Mouse (Mus musculus): ENCODE data around the gene Ttc28. TPM values are rescaled to one million over a fixed set of nuclear protein-coding genes. Genes with fewer than 3 reads are reported as not detected.

Gene Ttc28
- total and polyA plus RNA-seq, 3 experiments: 1.1 to 1.8 TPM; not detected in 1

GRCm38 (mm10) chr5:111310185-111310584 is 430.6 kb downstream of the Ttc28 start:
- Histone ChIP-seq H3K27me3 (ENCODE audit: control insufficient read depth in 1 of 2, insufficient read depth in 2 of 2, low read length in 2 of 2) (no peaks in the 10 kb centered on the region; a peak in 1 of 4 replicates), H3K9ac (ENCODE audit: control insufficient read depth, low read depth, low read length, poor library complexity, severe bottlenecking) (no peak overlapping the region), H3K4me3 (ENCODE audit: control insufficient read depth in 1 of 2, insufficient read depth in 1 of 2, low read depth in 2 of 2, low read length in 2 of 2) (no peak overlapping the region), H3K36me3 (ENCODE audit: control insufficient read depth in 1 of 2, insufficient read depth in 2 of 2, low read length in 2 of 2) (no peaks in the 10 kb centered on the region), H3K27ac (ENCODE audit: control insufficient read depth, low read depth, low read length) (no peak overlapping the region), H3K9me3 (replicated peaks; ENCODE audit: insufficient read depth, low read length) (no peaks in the 10 kb centered on the region), H3K79me2 (ENCODE audit: control insufficient read depth, insufficient read depth, low read length, poor library complexity) (no peaks in the 10 kb centered on the region), H3K4me1 (ENCODE audit: control insufficient read depth in 1 of 2, insufficient read depth in 2 of 2, low read length in 2 of 2) (no peaks in the 10 kb centered on the region)
- TF ChIP-seq USF2 (IDR thresholded peaks at IDR 0.05; ENCODE audit: borderline replicate concordance in 1 of 2, insufficient read depth in 1 of 2, low read depth in 1 of 2, low read length in 2 of 2) (no peak), RAD21 (IDR thresholded peaks at IDR 0.05; ENCODE audit: low read depth, low read length) (no peak), MYC (IDR thresholded peaks at IDR 0.05; ENCODE audit: low read depth, low read length) (no peak), ZC3H11A (IDR thresholded peaks at IDR 0.05; ENCODE audit: low read depth, low read length) (no peak), ETS1 (IDR thresholded peaks at IDR 0.05; ENCODE audit: low read depth, low read length) (no peak), TBP (IDR thresholded peaks at IDR 0.05; ENCODE audit: low read depth, low read length) (no peak), BHLHE40 (IDR thresholded peaks at IDR 0.05; ENCODE audit: borderline replicate concordance, low read depth, low read length) (no peak), RCOR1 (IDR thresholded peaks at IDR 0.05; ENCODE audit: low read depth, low read length) (no peak), CHD1 (IDR thresholded peaks at IDR 0.05; ENCODE audit: low read depth, low read length) (no peak), MYB (IDR thresholded peaks at IDR 0.05; ENCODE audit: low read depth, low read length) (no peak), EP300 (IDR thresholded peaks at IDR 0.05; ENCODE audit: low read depth in 1 of 2, low read length in 2 of 2) (no peak), GABPA (IDR thresholded peaks at IDR 0.05; ENCODE audit: low read depth, low read length) (no peak), POLR2AphosphoS2 (IDR thresholded peaks at IDR 0.05; ENCODE audit: low read length) (no peak), KAT2A (conservative IDR thresholded peaks at IDR 0.05; ENCODE audit: low read depth, low read length) (no peak), MAX (IDR thresholded peaks at IDR 0.05; ENCODE audit: low read length) (no peak), POLR2AphosphoS5 (IDR thresholded peaks at IDR 0.05; ENCODE audit: borderline replicate concordance, low read depth, low read length) (no peak), CTCF (IDR thresholded peaks at IDR 0.05 in 2 of 3, conservative IDR thresholded peaks at IDR 0.05 in 1 of 3; ENCODE audit: control insufficient read depth in 1 of 3, insufficient read depth in 1 of 3, low read depth in 2 of 3, low read length in 3 of 3, poor library complexity in 1 of 3, severe bottlenecking in 1 of 3) (no peak), UBTF (IDR thresholded peaks at IDR 0.05; ENCODE audit: borderline replicate concordance, insufficient read depth, low read depth, low read length) (no peak)
- DNase-seq (ENCODE audit: low read depth, low spot score): no peak

- Histone ChIP-seq H3K9ac (ENCODE audit: control insufficient read depth, low read depth, low read length, poor library complexity, severe bottlenecking) (no peak overlapping the region), H3K27me3 (ENCODE audit: control insufficient read depth in 1 of 2, insufficient read depth in 2 of 2, low read length in 2 of 2) (no peaks in the 10 kb centered on the region), H3K4me1 (ENCODE audit: control insufficient read depth in 1 of 2, insufficient read depth in 2 of 2, low read length in 2 of 2) (peaks cover 0 to 3% of the 10 kb centered on the region in 2 experiments; a peak in 1 of 4 replicates), H3K79me2 (ENCODE audit: control insufficient read depth, insufficient read depth, low read length, poor library complexity) (no peaks in the 10 kb centered on the region), H3K9me3 (replicated peaks; ENCODE audit: insufficient read depth, low read length) (no peaks in the 10 kb centered on the region), H3K36me3 (ENCODE audit: control insufficient read depth in 1 of 2, insufficient read depth in 2 of 2, low read length in 2 of 2) (no peaks in the 10 kb centered on the region; a peak in 1 of 4 replicates), H3K4me3 (ENCODE audit: control insufficient read depth in 1 of 2, insufficient read depth in 1 of 2, low read depth in 2 of 2, low read length in 2 of 2) (no peak overlapping the region), H3K27ac (ENCODE audit: control insufficient read depth, low read depth, low read length) (no peak overlapping the region)
- TF ChIP-seq NRF1 (IDR thresholded peaks at IDR 0.05; ENCODE audit: insufficient read depth, low read depth, low read length, poor library complexity, severe bottlenecking) (no peak), ETS1 (IDR thresholded peaks at IDR 0.05; ENCODE audit: low read depth, low read length) (no peak), TCF12 (IDR thresholded peaks at IDR 0.05; ENCODE audit: low read depth, low read length) (no peak), USF1 (IDR thresholded peaks at IDR 0.05; ENCODE audit: low read depth, low read length) (no peak), MYC (IDR thresholded peaks at IDR 0.05; ENCODE audit: low read depth, low read length) (no peak), MAX (IDR thresholded peaks at IDR 0.05; ENCODE audit: low read length) (no peak), MAZ (IDR thresholded peaks at IDR 0.05; ENCODE audit: low read depth, low read length) (no peak), ZKSCAN1 (IDR thresholded peaks at IDR 0.05; ENCODE audit: low read depth, low read length) (no peak), TAL1 (IDR thresholded peaks at IDR 0.05; ENCODE audit: low read length) (no peak), POLR2AphosphoS5 (IDR thresholded peaks at IDR 0.05; ENCODE audit: borderline replicate concordance, low read depth, low read length) (no peak), GATA1 (IDR thresholded peaks at IDR 0.05; ENCODE audit: low read depth, low read length) (no peak), MEF2A (IDR thresholded peaks at IDR 0.05; ENCODE audit: extremely low read depth, insufficient replicate concordance, low read depth, low read length, poor library complexity, severe bottlenecking) (no peak)
- no peak for DNase-seq (ENCODE audit: low read depth, low spot score)
Observed at GRCm38 (mm10) chr5:111313833-111314232, 434.2 kb downstream of the Ttc28 start.

Data from MEL (cell line).